Mouse (Mus musculus): ENCODE results near the gene Tecpr1. TPM values are rescaled to one million over a fixed set of nuclear protein-coding genes. Genes with fewer than 3 reads are reported as not detected.

Gene Tecpr1
- polyA plus RNA-seq, 1 experiment from 2014 or later = 47.4 TPM

DNA sequence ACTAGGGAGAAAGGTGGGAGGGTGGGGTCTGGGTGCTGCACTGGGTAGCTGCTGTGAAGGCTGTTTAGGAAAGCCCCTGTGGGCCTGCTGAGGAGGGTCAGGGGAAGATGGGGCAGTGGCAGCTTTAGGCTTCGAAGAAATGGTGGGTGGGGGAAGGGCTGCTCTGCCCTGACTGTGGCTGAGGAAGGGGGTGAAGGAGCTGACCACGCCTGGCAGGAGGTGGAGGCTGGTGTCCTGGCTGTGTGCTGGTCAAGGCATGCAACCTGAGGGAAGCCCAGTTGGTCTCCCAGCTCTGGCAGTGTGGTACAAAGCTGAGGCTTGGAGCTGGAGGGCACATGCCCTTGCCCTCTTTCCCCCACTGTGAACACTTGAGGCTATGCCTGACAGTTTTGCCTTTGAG lies 35.3 kb upstream of the Tecpr1 start:
- Histone ChIP-seq H3K9ac (peak overlapping the region; percentile 19; the same call in 1 of the 2 replicates), H3K4me3 (peak overlapping the region; percentile 83; the same call in 1 of the 2 replicates), H3K4me2 (peak overlapping the region; percentile 75), H3K4me1 (replicated peaks) (peaks cover 49% of the 10 kb centered on the region), H3K27me3 (no peaks in the 10 kb centered on the region), H3K9me3 (no peaks in the 10 kb centered on the region), H3K27ac (replicated peaks) (no peak overlapping the region), H3K36me3 (no peaks in the 10 kb centered on the region; the same call in 1 of the 2 replicates)
- ATAC-seq (ENCODE audit: low FRiP score, low read depth) = no peak
- 24% methylated on average over 2 of the region's 2 CpGs for WGBS

DNA sequence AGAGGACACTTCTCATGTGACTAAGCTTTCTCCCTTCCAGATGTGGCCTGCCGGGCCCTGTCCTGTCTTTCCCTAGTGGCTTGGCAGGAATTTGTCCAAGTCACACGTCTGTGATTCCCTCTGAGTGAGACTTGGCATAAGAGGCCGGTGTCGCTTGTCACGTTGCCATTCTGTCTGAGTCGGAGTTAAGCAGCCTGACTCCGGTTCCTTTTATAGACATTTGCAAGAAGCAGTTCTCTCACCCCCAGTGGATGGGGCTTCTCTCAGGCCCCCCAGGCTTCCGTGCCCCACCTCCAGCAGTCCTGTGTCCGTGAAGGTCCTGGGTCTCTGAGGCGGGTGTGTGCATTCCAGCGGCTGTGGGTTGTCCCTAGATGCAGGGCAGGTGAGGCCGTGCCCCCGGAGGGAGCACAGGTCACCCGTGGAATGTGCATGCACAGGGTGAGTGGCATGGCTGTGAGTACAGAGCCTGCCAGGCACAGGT lies 34.8 kb upstream of the Tecpr1 start:
- 30% methylated on average over 14 of the region's 14 CpGs for WGBS
- ATAC-seq (ENCODE audit: low FRiP score, low read depth) = no peak

DNA sequence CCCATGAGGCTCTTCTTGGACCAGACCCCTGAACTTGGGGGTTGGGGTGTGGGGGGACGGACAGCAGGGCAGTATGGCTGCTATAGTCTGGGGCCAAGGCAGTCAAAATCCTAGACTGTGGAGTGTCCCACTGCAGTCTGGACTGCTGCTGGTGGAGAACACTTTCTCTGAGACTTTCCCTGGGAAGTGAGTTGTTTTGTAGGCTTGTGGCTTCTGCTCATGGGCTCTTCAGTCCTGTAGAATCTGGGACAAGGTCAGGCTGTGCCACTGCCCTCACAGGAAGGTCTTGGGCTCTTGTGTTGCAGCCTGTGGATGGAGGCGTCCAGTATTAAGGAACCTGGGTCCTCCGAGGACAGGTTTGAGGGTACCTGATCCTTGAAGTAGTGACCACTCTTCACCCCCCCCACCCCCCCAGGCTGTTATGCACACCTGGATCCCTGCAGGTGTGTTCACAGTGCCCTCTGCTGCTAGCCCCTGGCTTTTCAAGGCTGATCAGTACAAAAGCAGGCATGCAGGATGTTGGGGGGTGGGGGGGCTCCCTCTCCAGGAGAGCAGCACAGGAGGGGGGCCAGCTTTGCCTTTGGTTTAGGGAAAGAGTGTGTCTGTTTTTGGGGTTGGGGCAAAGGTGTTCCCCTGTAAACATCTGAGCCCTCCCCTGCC lies 34.2 kb upstream of the Tecpr1 start:
- H3K4me3 ChIP-seq = peak overlapping the region; percentile 83
- H3K36me3 ChIP-seq = no peaks in the 10 kb centered on the region
- no peaks in the 10 kb centered on the region for H3K9me3 ChIP-seq
- 77% methylated on average over 3 of the region's 3 CpGs for WGBS
- no peaks in the 10 kb centered on the region for H3K27me3 ChIP-seq
- no peak overlapping the region for H3K27ac ChIP-seq (replicated peaks)
- H3K4me1 ChIP-seq (replicated peaks) = peaks cover 47% of the 10 kb centered on the region
- peak overlapping the region; percentile 87; the same call in 1 of the 2 replicates for H3K9ac ChIP-seq
- peak overlapping the region; percentile 75 for H3K4me2 ChIP-seq
- ATAC-seq (ENCODE audit: low FRiP score, low read depth) = no peak

More for the DNA sequence above, 34.8 kb upstream of the Tecpr1 start:
- peak overlapping the region; percentile 75 for H3K4me2 ChIP-seq
- H3K9me3 ChIP-seq = no peaks in the 10 kb centered on the region
- H3K4me3 ChIP-seq = peak overlapping the region; percentile 83
- H3K9ac ChIP-seq = peak overlapping the region; percentile 19; the same call in 1 of the 2 replicates
- no peak overlapping the region for H3K27ac ChIP-seq (replicated peaks)
- H3K27me3 ChIP-seq = no peaks in the 10 kb centered on the region
- peaks cover 49% of the 10 kb centered on the region for H3K4me1 ChIP-seq (replicated peaks)
- H3K36me3 ChIP-seq = no peaks in the 10 kb centered on the region; the same call in 1 of the 2 replicates

DNA sequence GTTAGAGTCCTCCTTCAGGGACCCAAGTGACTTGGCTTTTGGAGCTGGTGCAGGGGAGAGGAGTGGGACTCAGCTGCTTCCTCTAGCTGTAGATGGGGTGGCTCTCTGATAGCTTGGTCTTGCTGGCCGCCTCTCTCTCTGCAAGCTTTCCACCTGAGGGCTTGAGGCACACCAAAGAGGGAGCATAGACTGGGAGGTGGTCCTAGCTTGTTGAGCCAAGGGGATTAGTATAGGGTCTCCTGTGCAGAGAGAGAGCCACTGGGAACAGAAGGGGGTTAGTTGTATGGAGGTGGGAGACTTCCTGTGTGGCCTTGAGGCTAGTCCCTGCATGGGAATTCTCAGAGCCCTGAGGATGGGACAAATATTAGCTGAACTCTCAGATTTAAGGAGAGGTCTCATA lies 33.5 kb upstream of the Tecpr1 start:
- H3K27me3 ChIP-seq = no peaks in the 10 kb centered on the region
- H3K9ac ChIP-seq = peak overlapping the region; percentile 87
- no peaks in the 10 kb centered on the region for H3K9me3 ChIP-seq
- no peak overlapping the region; the same call in 1 of the 2 replicates for H3K27ac ChIP-seq (replicated peaks)
- peak overlapping the region; percentile 83 for H3K4me3 ChIP-seq
- no peaks in the 10 kb centered on the region for H3K36me3 ChIP-seq
- H3K4me1 ChIP-seq (replicated peaks) = peaks cover 47% of the 10 kb centered on the region
- H3K4me2 ChIP-seq = peak overlapping the region; percentile 75
- WGBS = 38% methylated on average over 1 of the region's 1 CpGs
- ATAC-seq (ENCODE audit: low FRiP score, low read depth) = no peak

DNA sequence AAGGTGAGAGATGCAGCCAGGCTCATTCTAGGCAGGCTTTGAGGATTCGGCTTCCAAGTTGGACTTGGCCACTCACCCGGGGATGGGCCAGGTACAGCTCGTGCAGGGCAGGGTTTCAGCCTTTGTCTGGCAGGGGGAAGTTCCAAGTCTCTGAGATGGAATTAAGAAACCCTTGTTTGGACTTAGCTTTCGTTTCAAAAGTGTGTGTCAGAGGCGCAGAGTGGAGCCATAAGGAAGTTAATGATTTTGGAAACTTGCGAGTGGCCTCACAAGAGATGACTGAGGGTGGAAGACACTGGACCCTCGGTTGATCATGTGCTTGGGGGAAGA lies 33.1 kb upstream of the Tecpr1 start:
- peaks cover 44% of the 10 kb centered on the region for H3K4me1 ChIP-seq (replicated peaks)
- 10% methylated on average over 7 of the region's 7 CpGs for WGBS
- H3K9ac ChIP-seq = peak overlapping the region; percentile 87
- peak overlapping the region; percentile 84 for H3K27ac ChIP-seq (replicated peaks)
- H3K9me3 ChIP-seq = no peaks in the 10 kb centered on the region
- H3K27me3 ChIP-seq = no peaks in the 10 kb centered on the region
- H3K4me3 ChIP-seq = peak overlapping the region; percentile 83
- ATAC-seq (ENCODE audit: low FRiP score, low read depth) = no peak
- H3K36me3 ChIP-seq = no peaks in the 10 kb centered on the region
- peak overlapping the region; percentile 75 for H3K4me2 ChIP-seq

DNA sequence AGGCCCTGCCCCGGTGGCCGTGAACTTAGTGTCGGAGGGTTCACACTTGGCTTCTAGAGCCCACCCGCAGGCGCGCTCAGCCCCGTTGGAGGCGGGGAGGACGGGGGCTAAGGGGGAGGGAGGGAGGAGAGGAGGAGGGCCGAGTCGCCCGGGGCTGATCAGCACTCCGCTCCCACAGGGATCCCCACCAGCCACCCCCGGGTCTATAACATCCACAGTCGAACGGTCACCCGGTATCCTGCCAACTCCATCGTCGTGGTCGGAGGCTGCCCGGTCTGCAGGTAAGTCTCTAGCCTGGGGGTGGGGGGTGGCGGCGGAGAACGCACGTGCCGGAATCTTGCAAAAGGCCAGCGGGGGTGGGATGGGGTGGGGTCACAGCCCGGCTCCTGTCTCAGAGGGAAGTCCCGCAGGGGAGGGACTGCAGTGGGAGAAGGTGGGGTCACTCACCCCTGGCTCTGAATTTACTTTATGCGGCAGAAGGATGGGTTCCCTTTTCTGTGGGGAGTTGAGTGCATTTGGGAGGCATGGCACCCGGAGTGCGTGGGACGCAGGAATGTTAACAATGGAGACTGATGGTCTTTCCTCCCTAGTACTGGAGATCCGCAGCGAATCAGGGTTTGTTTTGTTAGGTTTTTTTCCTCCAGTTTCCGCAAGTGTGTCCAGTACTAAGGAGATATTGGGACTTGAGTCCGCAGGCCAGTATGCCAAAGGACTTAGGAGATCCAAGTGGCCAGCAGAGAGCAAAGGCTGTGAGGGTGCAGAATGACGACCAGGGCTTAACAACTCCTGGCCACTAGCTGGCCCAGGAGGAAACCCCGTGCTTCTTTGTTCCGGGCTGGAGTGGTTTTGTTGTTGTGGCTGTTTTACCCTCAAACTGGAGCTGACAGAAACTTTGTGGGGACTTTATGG lies 32.5 kb upstream of the Tecpr1 start:
- Histone ChIP-seq H3K4me2 (peak overlapping the region; percentile 75), H3K27me3 (no peaks in the 10 kb centered on the region), H3K9ac (peak overlapping the region; percentile 87), H3K9me3 (no peaks in the 10 kb centered on the region), H3K36me3 (no peaks in the 10 kb centered on the region), H3K27ac (replicated peaks) (peak overlapping the region; percentile 84), H3K4me3 (peak overlapping the region; percentile 83), H3K4me1 (replicated peaks) (peaks cover 41% of the 10 kb centered on the region)
- under 1% methylated on average over 30 of the region's 40 CpGs for WGBS
- peak; percentile 37 for ATAC-seq (ENCODE audit: low FRiP score, low read depth)

DNA sequence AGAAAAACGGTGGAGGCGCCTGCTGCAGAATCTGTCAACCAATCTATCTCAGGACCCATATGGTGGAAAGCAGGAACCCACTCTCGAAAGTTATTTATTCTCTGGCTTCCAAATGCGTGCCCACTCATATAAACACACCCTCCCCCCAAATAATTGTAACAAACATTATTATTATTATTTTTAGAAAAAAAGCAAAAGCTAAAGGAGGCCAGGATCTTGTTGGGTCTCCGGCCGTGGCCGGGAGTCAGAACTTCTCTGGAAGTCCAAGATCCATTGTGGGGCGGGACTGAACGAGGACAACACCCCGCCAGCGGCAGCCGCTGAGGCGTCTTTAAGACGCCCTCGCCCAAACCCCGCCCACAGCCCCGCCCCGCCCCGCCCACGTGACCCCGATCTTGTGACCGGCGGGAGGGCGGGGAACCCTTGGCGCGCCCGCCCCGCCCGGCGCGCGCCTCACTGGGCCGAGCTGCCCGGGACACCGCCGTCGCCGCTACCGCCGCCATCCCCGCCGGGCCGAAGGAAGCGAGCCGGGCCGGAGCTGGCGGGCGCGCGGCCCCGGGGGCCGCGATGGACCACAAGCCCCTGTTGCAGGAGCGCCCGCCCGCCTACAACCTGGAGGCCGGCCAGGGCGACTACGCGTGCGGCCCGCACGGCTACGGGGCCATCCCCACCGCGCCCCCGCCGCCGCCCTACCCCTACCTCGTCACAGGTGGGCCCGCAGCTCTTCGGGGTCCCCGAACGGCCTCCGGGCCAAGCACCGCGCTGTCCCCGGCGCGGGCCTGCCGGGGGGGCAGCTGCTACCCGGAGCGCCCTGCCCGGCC lies 31.6 kb upstream of the Tecpr1 start:
- no peaks in the 10 kb centered on the region for H3K9me3 ChIP-seq
- WGBS = under 1% methylated on average over 59 of the region's 84 CpGs
- no peaks in the 10 kb centered on the region for H3K36me3 ChIP-seq
- H3K4me1 ChIP-seq (replicated peaks) = peaks cover 41% of the 10 kb centered on the region
- peak overlapping the region; percentile 75 for H3K4me2 ChIP-seq
- H3K9ac ChIP-seq = peak overlapping the region; percentile 87
- ATAC-seq (ENCODE audit: low FRiP score, low read depth) = peak; percentile 74
- no peaks in the 10 kb centered on the region for H3K27me3 ChIP-seq
- peak overlapping the region; percentile 84 for H3K27ac ChIP-seq (replicated peaks)
- peak overlapping the region; percentile 83 for H3K4me3 ChIP-seq

DNA sequence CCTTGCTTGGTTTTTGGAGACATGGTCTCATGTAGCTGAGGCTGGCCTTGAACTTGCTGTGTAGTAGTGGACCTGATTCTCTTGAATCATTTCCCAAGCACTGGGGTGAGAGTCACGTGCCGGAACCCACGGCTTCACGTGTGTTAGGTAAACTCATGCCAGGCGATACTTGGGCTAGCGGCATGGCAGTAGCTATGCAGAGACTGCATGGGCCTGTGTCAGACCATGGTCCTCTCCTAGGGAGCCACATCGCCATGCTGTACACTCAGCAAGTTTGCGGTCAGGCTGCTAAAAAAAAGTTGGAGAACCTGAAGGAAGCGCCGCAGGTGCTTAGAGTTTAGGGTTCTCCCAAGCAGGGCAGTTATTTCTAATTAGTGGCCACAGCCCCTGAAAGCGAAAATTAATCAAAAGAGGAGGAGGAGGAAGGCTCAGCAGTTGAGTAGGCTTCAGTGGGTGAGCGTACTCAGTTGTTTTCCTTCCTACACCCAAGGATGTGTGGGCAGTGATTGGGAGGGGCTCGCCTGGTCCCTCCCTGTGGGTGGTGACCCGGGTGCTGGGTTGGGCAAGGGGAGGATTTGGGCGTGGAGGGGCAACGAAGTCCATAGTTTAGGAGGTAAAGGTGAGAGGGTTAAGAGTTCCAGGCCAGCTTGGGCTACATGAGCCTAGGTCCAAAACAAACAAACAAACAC lies 30.9 kb upstream of the Tecpr1 start:
- peak; percentile 1; the same call in 1 of the 2 replicates for ATAC-seq (ENCODE audit: low FRiP score, low read depth)
- no peaks in the 10 kb centered on the region for H3K27me3 ChIP-seq
- H3K27ac ChIP-seq (replicated peaks) = peak overlapping the region; percentile 84; the same call in 1 of the 2 replicates

DNA sequence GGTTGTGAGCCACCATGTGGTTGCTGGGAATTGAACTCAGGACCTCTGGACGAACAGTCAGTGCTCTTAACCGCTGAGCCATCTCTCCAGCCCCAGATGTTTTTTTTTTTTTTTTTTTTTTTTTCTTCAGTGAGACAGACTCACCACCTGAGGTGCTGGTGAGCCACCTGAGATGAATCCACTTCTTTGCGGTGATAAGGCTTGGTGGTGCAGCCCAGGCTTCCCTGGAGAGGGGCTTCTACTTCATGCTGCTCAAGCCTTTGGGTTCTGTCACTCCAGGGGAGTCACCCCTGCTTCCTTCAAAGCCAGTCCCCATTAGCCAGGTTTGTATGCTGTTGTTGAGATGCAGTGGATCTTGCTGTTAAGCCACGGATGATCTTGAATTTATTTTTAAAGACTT lies 29.8 kb upstream of the Tecpr1 start:
- Histone ChIP-seq H3K9me3 (no peaks in the 10 kb centered on the region), H3K27ac (replicated peaks) (no peak overlapping the region), H3K4me3 (no peak overlapping the region), H3K9ac (no peak overlapping the region), H3K4me2 (no peak overlapping the region), H3K27me3 (no peaks in the 10 kb centered on the region), H3K36me3 (no peaks in the 10 kb centered on the region), H3K4me1 (replicated peaks) (peaks cover 28% of the 10 kb centered on the region)
- 77% methylated on average over 4 of the region's 4 CpGs for WGBS
- no peak for ATAC-seq (ENCODE audit: low FRiP score, low read depth)

More for the DNA sequence above, 30.9 kb upstream of the Tecpr1 start:
- Histone ChIP-seq H3K4me1 (replicated peaks) (peaks cover 38% of the 10 kb centered on the region), H3K36me3 (no peaks in the 10 kb centered on the region), H3K9me3 (no peaks in the 10 kb centered on the region), H3K9ac (0 out of 2 replicates have a peak overlapping the region, but pooled peaks have one; percentile 87), H3K4me3 (peak overlapping the region; percentile 83), H3K4me2 (peak overlapping the region; percentile 75)
- WGBS = 59% methylated on average over 16 of the region's 16 CpGs

DNA sequence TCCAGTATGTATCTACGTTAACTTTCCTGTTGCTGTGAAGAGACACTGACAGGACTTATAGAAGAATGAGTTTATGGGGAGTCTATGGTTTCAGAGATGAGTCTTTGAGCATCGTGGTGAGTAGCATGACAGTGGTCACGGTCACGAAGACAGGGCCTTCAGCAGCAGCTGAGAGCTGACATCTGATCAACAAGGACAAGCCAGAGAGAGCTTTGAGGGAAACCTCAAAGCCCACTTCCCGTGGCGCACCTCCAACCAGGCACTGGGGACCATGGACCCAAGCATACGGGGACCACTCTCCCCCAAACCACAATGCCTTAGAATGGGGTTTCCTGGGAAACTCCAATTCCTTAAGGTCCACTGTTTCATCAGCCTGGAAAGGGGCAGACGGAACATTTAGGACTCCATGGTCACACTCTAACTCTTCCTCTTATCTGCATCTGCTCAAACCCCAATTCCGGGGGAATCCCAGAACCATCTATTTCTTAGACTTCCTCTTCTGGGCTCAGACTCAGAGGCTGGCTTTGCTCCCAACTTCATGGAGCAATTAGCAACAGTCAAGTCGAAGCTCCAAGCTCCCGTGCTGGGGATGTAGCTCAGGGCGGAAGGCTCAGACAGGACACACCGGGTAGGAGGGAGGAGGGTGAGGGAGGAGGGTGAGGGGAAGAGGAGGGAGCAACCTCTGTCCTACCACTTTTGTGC lies 28.6 kb upstream of the Tecpr1 start:
- Histone ChIP-seq H3K9me3 (no peaks in the 10 kb centered on the region), H3K9ac (no peak overlapping the region), H3K4me2 (no peak overlapping the region), H3K27me3 (no peaks in the 10 kb centered on the region), H3K36me3 (no peaks in the 10 kb centered on the region), H3K4me3 (no peak overlapping the region), H3K4me1 (replicated peaks) (peaks cover 16% of the 10 kb centered on the region), H3K27ac (replicated peaks) (no peak overlapping the region)
- WGBS = 91% methylated on average over 13 of the region's 13 CpGs
- no peak for ATAC-seq (ENCODE audit: low FRiP score, low read depth)

All from hindbrain, embryonic 15.5 days (tissue).